Mouse (Mus musculus): ENCODE measurements around the gene Prkag2.

The Prkag2 gene

DNA sequence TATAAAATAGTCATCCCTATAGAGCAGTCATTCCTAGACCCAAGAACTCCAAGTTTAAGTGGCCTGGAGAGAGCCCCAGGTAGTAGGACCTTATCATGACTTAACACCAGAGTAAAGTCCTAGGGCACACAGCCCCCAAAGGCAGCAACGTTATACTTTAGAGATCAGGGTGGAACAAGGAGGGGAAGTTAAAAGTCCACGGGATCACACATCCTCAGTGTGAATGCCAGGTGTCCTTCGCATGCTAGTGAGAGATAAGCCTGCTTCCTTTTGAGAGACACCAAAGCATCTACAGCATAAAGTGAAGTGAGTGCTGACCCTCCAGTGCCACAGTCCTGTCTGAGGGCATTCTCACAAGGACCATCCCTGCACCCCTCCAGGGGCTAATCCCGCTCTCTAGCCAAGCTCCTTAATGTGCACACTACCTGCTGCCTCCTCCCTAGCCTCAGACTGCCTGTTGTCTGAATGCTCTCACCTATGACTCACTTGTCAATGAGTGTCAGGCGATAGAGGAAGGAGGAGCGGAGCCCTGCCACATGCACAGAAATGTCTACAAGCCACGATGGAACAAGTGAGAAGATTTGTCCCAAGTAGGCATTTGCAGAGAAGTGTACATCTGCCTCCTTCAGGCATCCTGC, 132.4 kb downstream of the Prkag2 start:
- DNase-seq (ENCODE audit: low spot score): no peak

DNA sequence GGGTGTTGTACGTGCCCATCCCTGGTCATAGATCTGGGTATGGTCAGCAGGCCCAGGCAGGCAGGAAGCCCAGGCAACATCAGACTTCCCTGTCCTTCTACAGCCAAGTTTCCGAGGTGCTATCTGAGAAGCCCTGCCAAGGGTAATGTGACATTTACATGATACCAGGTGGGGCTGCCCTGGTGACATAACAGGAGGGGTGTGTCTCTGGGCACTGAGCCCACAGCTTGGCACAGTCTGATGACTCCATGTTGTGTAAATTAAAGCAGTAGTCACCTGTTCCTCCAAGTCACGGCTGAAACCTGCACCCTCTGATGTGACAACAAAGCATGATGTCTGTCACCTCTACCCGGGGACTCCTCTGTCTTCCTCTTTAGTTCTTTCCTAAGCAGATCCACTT, 136.7 kb downstream of the Prkag2 start:
- DNase-seq (ENCODE audit: low spot score): no peak

- no peak for DNase-seq (ENCODE audit: low spot score)
Observed at GRCm38 (mm10) chr5:24960791-24961190, 139.7 kb downstream of the Prkag2 start.

DNA sequence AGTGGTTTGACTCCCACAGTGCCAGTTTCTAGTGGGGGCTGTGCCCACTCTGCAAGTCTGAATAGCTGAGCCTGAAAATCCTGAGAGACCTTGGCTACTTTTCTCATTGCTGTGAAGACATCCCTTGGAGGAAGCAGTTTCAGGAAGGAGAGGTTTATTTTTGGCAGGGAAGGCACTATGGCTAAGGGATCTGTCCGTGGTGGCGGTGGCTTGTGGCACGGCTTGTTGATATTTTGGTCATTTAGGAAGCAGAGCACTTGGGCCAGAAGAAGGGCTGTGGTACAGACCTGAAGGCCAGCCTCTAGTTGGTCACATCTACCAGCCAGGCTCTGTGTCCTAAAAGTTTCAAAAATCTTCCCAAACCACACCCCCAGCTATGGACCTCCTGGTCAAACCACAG, 140.7 kb downstream of the Prkag2 start:
- DNase-seq (ENCODE audit: low spot score): no peak

- DNase-seq (ENCODE audit: low spot score): no peak
Observed at GRCm38 (mm10) chr5:24958596-24958995, 141.8 kb downstream of the Prkag2 start.

DNA sequence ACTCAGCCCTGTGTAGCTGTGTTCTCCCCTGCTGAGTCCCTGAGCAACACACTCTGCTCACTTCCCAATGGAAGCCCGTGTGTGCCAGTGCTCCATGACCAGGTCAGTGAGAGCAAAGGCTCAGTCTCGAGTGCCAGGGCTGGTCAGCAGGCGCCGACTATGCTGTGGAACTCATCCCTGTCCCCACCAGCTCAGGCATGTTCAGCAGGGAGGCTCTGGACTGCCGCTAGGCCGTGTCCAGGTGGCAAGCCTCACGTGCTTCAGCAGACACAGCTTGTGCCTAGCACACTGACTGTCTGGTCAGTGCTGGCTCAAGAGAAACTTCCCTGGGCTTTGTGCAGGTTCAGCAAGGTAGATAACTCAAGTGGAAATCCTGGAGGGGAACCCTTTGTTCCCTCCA, 143.6 kb downstream of the Prkag2 start:
- DNase-seq (ENCODE audit: low spot score): no peak

- DNase-seq (ENCODE audit: low spot score): no peak
Observed at GRCm38 (mm10) chr5:24952842-24953741, 147.3 kb downstream of the Prkag2 start.

GRCm38 (mm10) chr5:24952212-24952611, 148.2 kb downstream of the Prkag2 start:
- no peak for DNase-seq (ENCODE audit: low spot score)

GRCm38 (mm10) chr5:24950891-24951574, 149.4 kb downstream of the Prkag2 start:
- DNase-seq (ENCODE audit: low spot score): no peak

DNA sequence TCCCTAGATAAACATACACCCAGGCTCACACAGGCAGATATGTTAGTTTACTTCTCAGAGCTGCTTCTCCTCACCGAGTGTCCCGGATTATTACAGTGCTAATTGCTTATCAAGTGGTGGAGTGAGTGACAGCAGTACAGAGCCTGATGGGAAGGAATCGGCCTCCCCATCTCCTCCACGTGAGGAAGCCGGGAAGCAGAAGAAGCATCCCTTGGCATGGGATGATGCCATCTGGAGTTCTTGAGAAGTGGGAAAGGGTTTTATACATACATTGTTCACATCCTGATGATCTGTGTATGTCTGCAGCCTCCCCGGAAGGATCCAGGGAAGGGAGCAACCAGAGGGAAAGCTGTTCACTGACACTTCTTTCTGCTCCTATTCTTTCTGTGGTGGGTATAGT, 150.4 kb downstream of the Prkag2 start:
- DNase-seq (ENCODE audit: low spot score): no peak

DNA sequence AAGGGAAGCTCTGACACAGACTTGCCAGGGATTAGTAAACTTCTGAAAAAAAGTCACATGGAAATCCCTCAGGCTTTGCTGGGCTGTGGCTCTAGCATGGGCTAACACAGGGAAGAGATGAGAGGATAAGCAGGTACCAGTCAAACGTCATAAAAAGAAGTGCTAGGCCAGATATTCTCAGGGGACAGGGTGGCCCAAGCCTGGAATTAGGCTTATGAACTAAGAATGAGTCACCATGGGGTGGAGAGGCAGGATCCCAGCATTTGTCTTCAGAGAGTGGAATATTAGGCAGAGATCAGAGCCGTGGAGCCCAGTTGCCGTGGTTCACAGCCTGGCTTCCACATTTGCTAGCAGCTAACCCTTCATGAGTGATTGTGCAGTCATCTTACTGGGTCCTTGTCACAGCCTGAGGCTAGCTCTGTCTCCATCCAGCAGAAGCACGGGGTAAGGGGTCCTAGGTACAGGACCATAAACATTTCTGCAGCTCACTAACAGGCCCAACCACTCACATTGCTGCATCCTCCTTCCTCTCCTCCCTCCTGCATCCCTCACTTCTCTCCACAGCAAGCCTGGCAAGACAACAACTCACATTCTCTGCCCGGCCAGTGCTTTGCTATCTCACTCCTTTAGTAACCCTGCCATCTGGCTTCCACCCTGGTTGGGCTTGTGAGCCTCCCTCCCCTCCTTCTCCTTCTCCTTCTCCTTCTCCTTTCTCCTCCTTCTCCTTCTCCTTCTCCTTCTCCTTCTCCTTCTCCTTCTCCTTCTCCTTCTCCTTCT, 162.2 kb downstream of the Prkag2 start:
- no peak for DNase-seq (ENCODE audit: low spot score)

GRCm38 (mm10) chr5:24936451-24936850, 164.0 kb downstream of the Prkag2 start:
- no peak for DNase-seq (ENCODE audit: low spot score)

DNA sequence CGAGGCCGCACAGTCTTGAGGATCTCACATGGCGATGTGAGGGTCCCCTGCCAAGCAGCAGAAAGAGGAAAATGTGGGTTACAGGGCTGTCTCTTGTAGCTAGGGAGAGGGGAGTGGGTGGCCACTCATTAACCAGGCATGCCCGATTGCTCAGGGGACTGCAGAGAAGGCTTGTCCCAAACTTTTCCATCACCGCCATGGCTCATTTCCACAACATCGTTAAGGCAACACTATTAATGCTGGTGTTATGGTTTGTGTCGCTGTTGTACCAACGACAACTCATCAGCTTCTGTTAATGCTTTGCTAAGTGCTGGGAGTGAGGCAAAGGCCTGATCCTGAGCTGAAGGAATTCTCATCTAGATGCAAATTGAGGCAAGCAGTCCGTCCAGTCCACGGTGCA, 165.0 kb downstream of the Prkag2 start:
- no peak for DNase-seq (ENCODE audit: low spot score)

DNA sequence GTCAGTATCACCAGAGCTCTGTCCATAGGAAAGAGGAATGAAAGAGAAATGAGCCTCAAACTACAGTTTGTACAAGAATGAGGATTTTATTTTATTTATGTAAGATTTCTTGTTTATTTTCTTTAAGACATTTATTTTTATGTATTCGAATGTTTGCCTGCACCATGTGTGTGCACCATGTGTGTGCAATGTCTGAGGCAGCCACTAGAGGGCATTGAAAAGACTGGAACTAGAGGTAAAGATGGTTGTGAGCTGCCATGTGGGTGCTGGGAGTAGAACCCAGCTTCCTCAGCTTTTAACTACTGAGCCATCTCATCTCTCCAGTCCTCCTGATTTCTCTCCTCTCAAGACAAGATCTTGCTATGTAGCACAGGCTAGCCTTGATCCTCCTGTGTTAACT, 166.7 kb downstream of the Prkag2 start:
- DNase-seq (ENCODE audit: low spot score): no peak

GRCm38 (mm10) chr5:24931578-24932185, 168.8 kb downstream of the Prkag2 start:
- DNase-seq (ENCODE audit: low spot score): no peak

DNA sequence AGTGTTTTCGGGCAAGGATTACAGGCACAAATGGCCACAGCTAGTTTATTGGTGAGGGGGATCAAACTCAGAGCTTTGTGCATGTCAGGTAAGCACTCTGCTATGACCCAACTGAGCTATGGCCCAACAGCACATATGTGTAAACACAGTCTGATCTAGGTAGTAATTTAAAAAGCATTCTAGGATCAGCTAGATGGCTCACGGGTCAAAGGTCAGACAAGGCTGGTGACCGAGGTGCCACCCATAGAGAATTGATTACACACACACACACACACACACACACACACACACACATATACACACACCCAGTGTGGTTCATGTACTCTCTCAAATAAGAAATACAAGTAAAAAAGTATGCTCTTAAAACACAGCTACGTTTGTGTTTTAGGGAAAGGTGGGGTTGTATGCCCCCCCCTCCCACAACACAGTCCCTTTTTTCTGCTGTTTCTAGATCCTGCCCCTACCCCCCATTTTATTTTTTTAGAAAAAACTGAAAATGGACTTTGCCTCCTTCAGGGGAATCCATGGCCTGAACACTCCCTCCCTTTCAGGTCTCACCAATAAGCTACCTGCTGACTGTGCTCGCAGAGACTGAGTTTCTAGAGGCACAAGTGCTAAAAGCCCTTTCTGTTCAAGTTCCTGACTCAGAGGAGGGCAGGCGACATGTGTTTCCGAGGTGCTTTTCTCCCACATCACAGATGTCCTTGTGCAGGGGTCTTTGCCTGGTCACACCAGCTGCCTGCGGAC, 169.4 kb downstream of the Prkag2 start:
- DNase-seq (ENCODE audit: low spot score): no peak

- no peak for DNase-seq (ENCODE audit: low spot score)
Observed at GRCm38 (mm10) chr5:24928816-24929215, 171.6 kb downstream of the Prkag2 start.

DNA sequence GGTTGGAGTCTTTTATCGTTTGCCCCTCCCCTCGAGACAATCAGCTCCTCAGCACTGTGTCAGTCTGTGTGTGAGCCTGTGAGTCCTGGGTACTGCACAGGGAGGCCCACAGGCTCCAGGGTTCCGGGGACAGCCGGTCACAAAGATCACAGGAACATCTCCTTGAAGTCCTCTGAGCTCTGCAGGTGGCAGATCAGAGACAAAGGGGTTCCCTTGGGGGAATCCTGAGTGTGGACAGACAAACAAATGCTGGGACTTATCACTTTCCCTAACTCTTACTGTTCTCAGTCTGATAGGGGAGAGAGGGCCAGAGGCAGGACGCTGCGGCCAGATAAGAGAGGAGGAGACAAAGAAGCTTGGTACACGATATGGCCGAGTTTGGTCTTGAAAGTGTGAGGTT, 172.7 kb downstream of the Prkag2 start:
- DNase-seq (ENCODE audit: low spot score): no peak

GRCm38 (mm10) chr5:24919155-24919554, 181.3 kb downstream of the Prkag2 start:
- DNase-seq (ENCODE audit: low spot score): no peak

DNA sequence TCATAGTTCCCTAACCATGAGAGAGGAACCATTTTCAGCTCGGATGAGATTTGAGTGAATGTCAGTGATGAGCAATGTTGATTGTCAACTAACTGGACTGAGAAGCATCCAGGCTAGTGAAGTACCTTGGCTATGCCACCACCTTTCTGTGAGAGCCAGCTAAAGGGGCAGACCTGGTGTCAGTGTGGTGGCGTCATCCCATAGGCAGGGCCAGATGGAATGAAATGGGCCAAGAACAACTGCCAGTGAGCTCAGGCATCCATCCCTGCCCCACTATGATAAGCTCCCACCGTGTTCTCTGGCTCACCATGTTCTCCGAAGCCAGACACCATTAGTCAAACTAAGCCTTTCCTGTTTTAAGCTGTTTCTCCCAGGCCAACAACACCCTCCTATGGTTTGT, 183.9 kb downstream of the Prkag2 start:
- no peak for DNase-seq (ENCODE audit: low spot score)

GRCm38 (mm10) chr5:24915119-24915518, 185.3 kb downstream of the Prkag2 start:
- no peak for DNase-seq (ENCODE audit: low spot score)

All from urinary bladder, postnatal 25 days (tissue).